Comparison of ENCODE assay signal across 8 mouse cellular contexts in genomic region chrX:5468022-5468421, GRCm38 (mm10). TPM values are rescaled to one million over a fixed set of nuclear protein-coding genes. Genes with fewer than 3 reads are reported as not detected.
DNase-seq lines count a peak whose midpoint lies in the region; ATAC-seq and TF ChIP-seq lines count a peak whose summit lies in the region.
"Had no signal": no experiment of that assay in that cellular context is flagged by ENCODE, and none has a peak within 500 bp of the region (broad histone marks: within the 10 kb centered on the region; RNA-seq: fewer than 3 reads in every experiment).

No protein-coding gene starts in this region.

- peak; percentile 58 for ATAC-seq in forebrain, postnatal 0 days
- ATAC-seq in midbrain, embryonic 13.5 days, result no peak
- ATAC-seq: lung, postnatal 0 days had no signal

- peaks cover 18% of the 10 kb centered on the region for H3K27me3 ChIP-seq in E14TG2a.4 (ENCODE audit: insufficient read depth, low read length)
- H3K27me3 ChIP-seq in ES-Bruce4 (ENCODE audit: control insufficient read depth, insufficient read depth, low read length, poor library complexity, severe bottlenecking), result no peaks in the 10 kb centered on the region; the same call in 1 of the 2 replicates
- H3K27me3 ChIP-seq in forebrain, postnatal 0 days (ENCODE audit: insufficient read depth, low read length), result no peaks in the 10 kb centered on the region
- H3K27me3 ChIP-seq in midbrain, embryonic 13.5 days, result no peaks in the 10 kb centered on the region

- H3K4me2 ChIP-seq in forebrain, postnatal 0 days (ENCODE audit: low read depth), result peak overlapping the region; percentile 31
- H3K4me2 ChIP-seq in midbrain, embryonic 13.5 days (replicated peaks), result peak overlapping the region; percentile 41

- H3K27ac ChIP-seq in ES-Bruce4 (ENCODE audit: insufficient read depth, low read length), result no peak overlapping the region
- no peak overlapping the region for H3K27ac ChIP-seq in forebrain, postnatal 0 days (ENCODE audit: low read depth, low read length)
- H3K27ac ChIP-seq in midbrain, embryonic 13.5 days, result no peak overlapping the region

- no peaks in the 10 kb centered on the region for H3K9me3 ChIP-seq in E14TG2a.4 (ENCODE audit: low read length)
- H3K9me3 ChIP-seq in ES-Bruce4 (replicated peaks; ENCODE audit: control insufficient read depth, insufficient read depth, low read length, poor library complexity, severe bottlenecking), result no peaks in the 10 kb centered on the region
- no peaks in the 10 kb centered on the region for H3K9me3 ChIP-seq in forebrain, postnatal 0 days (ENCODE audit: low read length)
- no peaks in the 10 kb centered on the region for H3K9me3 ChIP-seq in midbrain, embryonic 13.5 days

- TF ChIP-seq EP300 in ES-Bruce4 (IDR thresholded peaks at IDR 0.05; ENCODE audit: insufficient read depth, low read depth, low read length), result no peak

- no peak overlapping the region for H3K9ac ChIP-seq in ES-Bruce4 (ENCODE audit: low read depth, poor library complexity, severe bottlenecking)
- H3K9ac ChIP-seq in forebrain, postnatal 0 days, result no peak overlapping the region
- no peak overlapping the region for H3K9ac ChIP-seq in midbrain, embryonic 13.5 days (replicated peaks)

- 26% methylated on average over 24 of the region's 24 CpGs for WGBS in forebrain, postnatal 0 days
- 27% methylated on average over 24 of the region's 24 CpGs for WGBS in midbrain, embryonic 13.5 days

- no peaks in the 10 kb centered on the region for H3K4me1 ChIP-seq in E14TG2a.4 (replicated peaks; ENCODE audit: low read depth, low read length)
- no peaks in the 10 kb centered on the region for H3K4me1 ChIP-seq in ES-Bruce4 (ENCODE audit: control insufficient read depth, insufficient read depth, low read length)
- no peaks in the 10 kb centered on the region for H3K4me1 ChIP-seq in forebrain, postnatal 0 days (ENCODE audit: insufficient read depth)
- H3K4me1 ChIP-seq in midbrain, embryonic 13.5 days (replicated peaks), result no peaks in the 10 kb centered on the region

- TF ChIP-seq CTCF in E14TG2a.4 (conservative IDR thresholded peaks at IDR 0.05; ENCODE audit: low read length) (no peak), ES-Bruce4 (IDR thresholded peaks at IDR 0.05; ENCODE audit: low read depth, low read length) (no peak)
- no peak for TF ChIP-seq CTCF in forebrain, postnatal 0 days (IDR thresholded peaks at IDR 0.05; ENCODE audit: low read depth)

- DNase-seq in forebrain, postnatal 0 days, result peak; percentile 0
- no peak for DNase-seq in cerebellum, postnatal 25 days
- no peak for DNase-seq in thymus, adult 18-20 months
- no peak for DNase-seq in urinary bladder, postnatal 4 days (ENCODE audit: low spot score in 2 of 2)

- H3K36me3 ChIP-seq in E14TG2a.4 (ENCODE audit: insufficient read depth, low read length) (no peaks in the 10 kb centered on the region), ES-Bruce4 (ENCODE audit: control insufficient read depth, insufficient read depth, low read length, poor library complexity, severe bottlenecking) (no peaks in the 10 kb centered on the region)
- H3K36me3 ChIP-seq in forebrain, postnatal 0 days (ENCODE audit: insufficient read depth), result no peaks in the 10 kb centered on the region
- H3K36me3 ChIP-seq in midbrain, embryonic 13.5 days, result no peaks in the 10 kb centered on the region

- H3K4me3 ChIP-seq in E14TG2a.4 (replicated peaks; ENCODE audit: low read length) (peak overlapping the region; percentile 61), ES-Bruce4 (ENCODE audit: low read depth, low read length) (peak overlapping the region; percentile 44)
- peak overlapping the region; percentile 5; the same call in 1 of the 2 replicates for H3K4me3 ChIP-seq in forebrain, postnatal 0 days (ENCODE audit: low read depth, low read length)
- H3K4me3 ChIP-seq in midbrain, embryonic 13.5 days (replicated peaks), result peak overlapping the region; percentile 14

- TF ChIP-seq POLR2A in ES-Bruce4 (IDR thresholded peaks at IDR 0.05; ENCODE audit: insufficient read depth, low read length), result no peak

RNA-seq across cellular contexts. Expression of gene Mycs, which starts 1.0 kb away (rescaled TPM):
- not detected in 2 replicates for polyA plus RNA-seq in ES-Bruce4 (2011; ENCODE audit: insufficient read depth, insufficient read length, low read depth, missing spikeins)
- total RNA-seq in forebrain, postnatal 0 days (2014; rRNA removed), result not detected in 2 replicates
- not detected in 2 replicates for polyA plus RNA-seq in forebrain, postnatal 0 days (2015; fragmentation: Nextera tagmentation; extraction: Ambion mirVana)
- not detected in 2 replicates for polyA plus RNA-seq in midbrain, embryonic 13.5 days (2015; fragmentation: Nextera tagmentation; extraction: Ambion mirVana)
- polyA plus RNA-seq: lung, postnatal 0 days had no signal

Comparison
In these comparisons a context has a peak if more than half of its experiments do, and no peak if none do; other contexts are left out.
1. H3K4me3 ChIP-seq: peak in every context shown above with its lines; median percentile 61 in E14TG2a.4; 44 in ES-Bruce4; 14 in midbrain, embryonic 13.5 days; 5 in forebrain, postnatal 0 days.